Mouse (Mus musculus): ENCODE measurements around the gene Zfp651. TPM values are rescaled to one million over a fixed set of nuclear protein-coding genes. Genes with fewer than 3 reads are reported as not detected.

The Zfp651 gene
- polyA plus RNA-seq, 1 experiment from 2014 or later, result 7.2 TPM

DNA sequence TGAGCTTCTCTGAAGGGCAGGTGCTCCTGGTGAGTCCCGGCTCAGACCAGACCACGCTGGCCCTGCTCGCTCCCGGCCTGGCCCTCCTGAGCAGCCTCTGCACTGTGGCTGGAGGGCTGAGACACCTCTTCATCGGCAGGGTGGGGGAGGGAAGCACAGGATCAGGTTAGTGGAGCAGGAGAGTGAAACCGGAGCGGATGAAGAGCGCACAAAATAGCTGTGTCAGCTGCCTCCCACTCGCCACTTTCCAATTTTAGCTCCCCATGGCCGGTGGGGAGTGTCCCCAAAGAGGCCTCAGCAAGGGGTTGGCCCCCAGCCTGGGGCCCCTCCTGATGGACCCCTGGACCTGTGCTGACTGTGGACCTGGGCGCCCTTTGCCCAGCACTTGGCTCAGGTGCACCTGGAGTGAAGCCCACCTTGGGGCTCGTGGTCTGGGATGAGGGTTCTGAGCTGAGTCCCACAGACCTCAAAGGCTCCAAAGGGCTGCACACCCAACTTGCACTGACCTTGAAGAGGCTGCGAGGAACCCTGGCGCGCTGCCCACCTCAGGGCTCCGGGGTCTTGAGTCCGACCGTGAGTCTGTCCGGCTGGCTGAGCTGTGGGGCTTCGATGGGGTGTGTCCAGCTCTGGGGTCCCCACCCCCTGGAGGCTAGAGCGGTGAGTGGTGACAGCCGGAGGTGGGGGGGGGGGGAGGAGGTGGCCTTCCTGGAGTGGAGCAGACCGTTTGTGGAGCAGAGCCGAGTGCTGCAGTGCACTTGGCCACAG, 32.8 kb downstream of the Zfp651 start, which contains the start of gene Hhatl:
Gene Hhatl (minus strand): TSS at position 751 of the 765 bp plus-strand sequence.
- 51% methylated on average over 24 of the region's 24 CpGs for WGBS
- no peak for ATAC-seq (ENCODE audit: low FRiP score)
- DNase-seq (ENCODE audit: low spot score), result no peak

DNA sequence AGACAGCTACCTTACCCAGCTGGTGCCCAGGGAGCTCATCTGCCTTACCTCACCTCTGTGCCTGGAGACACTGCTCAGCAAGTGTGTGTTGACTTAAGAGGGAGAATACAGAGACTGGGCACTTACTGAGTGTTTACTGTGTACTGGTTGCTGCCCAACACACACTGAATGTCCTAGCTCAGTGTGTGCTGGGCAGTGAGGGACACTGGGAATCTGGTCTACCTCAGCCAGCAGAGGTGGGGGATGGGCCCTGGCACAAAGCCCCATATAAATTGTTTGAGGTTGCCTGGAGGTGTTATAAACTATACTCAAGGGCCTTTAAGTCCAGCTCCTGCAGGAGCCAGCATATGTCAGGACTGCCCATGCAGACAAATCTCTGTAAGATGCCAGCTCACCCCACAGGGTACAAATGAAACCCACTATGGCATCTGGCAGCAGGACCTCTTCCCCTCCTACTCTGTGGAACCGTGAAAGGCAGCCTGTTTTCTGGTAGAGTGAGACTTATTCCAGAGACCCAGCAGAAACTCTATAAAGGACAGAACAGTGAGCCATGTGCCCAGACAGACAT, 35.9 kb downstream of the Zfp651 start:
- Histone ChIP-seq H3K27ac (ENCODE audit: low read depth, low read length) (no peak overlapping the region), H3K36me3 (ENCODE audit: control insufficient read depth, insufficient read depth, low read length) (no peaks in the 10 kb centered on the region), H3K9ac (ENCODE audit: low read depth, low read length) (no peak overlapping the region), H3K4me1 (replicated peaks; ENCODE audit: control insufficient read depth, insufficient read depth, low read length) (no peaks in the 10 kb centered on the region), H3K4me2 (replicated peaks; ENCODE audit: low read depth, low read length) (no peak overlapping the region), H3K9me3 (ENCODE audit: control insufficient read depth, low read length) (no peaks in the 10 kb centered on the region), H3K27me3 (ENCODE audit: control insufficient read depth, insufficient read depth, low read length) (no peaks in the 10 kb centered on the region), H3K4me3 (ENCODE audit: low read depth, low read length) (no peak overlapping the region)
- ATAC-seq (ENCODE audit: low FRiP score) (no peak), DNase-seq (ENCODE audit: low spot score) (no peak)
- 93% methylated on average over 1 of the region's 1 CpGs for WGBS

More for the DNA sequence above, 32.8 kb downstream of the Zfp651 start, which contains the start of gene Hhatl:
- Histone ChIP-seq H3K36me3 (ENCODE audit: control insufficient read depth, insufficient read depth, low read length) (no peaks in the 10 kb centered on the region), H3K4me1 (replicated peaks; ENCODE audit: control insufficient read depth, insufficient read depth, low read length) (no peaks in the 10 kb centered on the region), H3K9me3 (ENCODE audit: control insufficient read depth, low read length) (no peaks in the 10 kb centered on the region), H3K27ac (ENCODE audit: low read depth, low read length) (no peak within 1 kb of the TSS), H3K9ac (ENCODE audit: low read depth, low read length) (no peak within 1 kb of the TSS), H3K4me3 (ENCODE audit: low read depth, low read length) (no peak within 1 kb of the TSS), H3K4me2 (replicated peaks; ENCODE audit: low read depth, low read length) (no peak within 1 kb of the TSS), H3K27me3 (ENCODE audit: control insufficient read depth, insufficient read depth, low read length) (no peaks in the 10 kb centered on the region)

DNA sequence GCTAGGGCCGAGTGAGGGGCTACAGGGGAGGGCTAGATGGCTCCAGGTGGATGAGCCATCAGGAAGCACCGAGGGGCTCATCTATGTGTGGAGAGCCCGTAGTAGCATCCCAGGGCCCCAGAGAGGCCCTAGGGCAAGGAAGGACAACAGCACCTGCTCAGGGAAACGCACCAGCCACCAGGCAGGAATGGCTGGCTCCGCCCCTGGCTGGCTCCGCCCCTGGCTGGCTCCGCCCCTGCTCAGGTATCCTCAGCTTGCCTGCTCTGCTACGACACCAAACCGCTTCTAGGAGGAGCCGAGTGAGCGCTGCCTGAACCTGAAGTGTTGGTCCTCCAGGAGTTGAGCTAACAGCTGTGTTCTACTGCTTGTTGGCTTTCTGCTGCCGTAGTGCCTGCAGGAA, 38.6 kb downstream of the Zfp651 start:
- H3K9me3 ChIP-seq (ENCODE audit: control insufficient read depth, low read length), result no peaks in the 10 kb centered on the region
- no peaks in the 10 kb centered on the region for H3K36me3 ChIP-seq (ENCODE audit: control insufficient read depth, insufficient read depth, low read length)
- DNase-seq (ENCODE audit: low spot score) (no peak), ATAC-seq (ENCODE audit: low FRiP score) (no peak)
- H3K9ac ChIP-seq (ENCODE audit: low read depth, low read length), result no peak overlapping the region
- no peak overlapping the region for H3K4me2 ChIP-seq (replicated peaks; ENCODE audit: low read depth, low read length)
- H3K4me3 ChIP-seq (ENCODE audit: low read depth, low read length), result no peak overlapping the region
- H3K27me3 ChIP-seq (ENCODE audit: control insufficient read depth, insufficient read depth, low read length), result no peaks in the 10 kb centered on the region
- H3K4me1 ChIP-seq (replicated peaks; ENCODE audit: control insufficient read depth, insufficient read depth, low read length), result no peaks in the 10 kb centered on the region
- 18% methylated on average over 12 of the region's 12 CpGs for WGBS
- no peak overlapping the region for H3K27ac ChIP-seq (ENCODE audit: low read depth, low read length)

GRCm38 (mm10) chr9:121798887-121799520, 39.9 kb downstream of the Zfp651 start:
- Histone ChIP-seq H3K4me1 (replicated peaks; ENCODE audit: control insufficient read depth, insufficient read depth, low read length) (no peaks in the 10 kb centered on the region), H3K36me3 (ENCODE audit: control insufficient read depth, insufficient read depth, low read length) (no peaks in the 10 kb centered on the region), H3K4me3 (ENCODE audit: low read depth, low read length) (no peak overlapping the region), H3K9ac (ENCODE audit: low read depth, low read length) (no peak overlapping the region), H3K27me3 (ENCODE audit: control insufficient read depth, insufficient read depth, low read length) (no peaks in the 10 kb centered on the region), H3K4me2 (replicated peaks; ENCODE audit: low read depth, low read length) (no peak overlapping the region), H3K27ac (ENCODE audit: low read depth, low read length) (no peak overlapping the region), H3K9me3 (ENCODE audit: control insufficient read depth, low read length) (no peaks in the 10 kb centered on the region)
- DNase-seq (ENCODE audit: low spot score) (no peak), ATAC-seq (ENCODE audit: low FRiP score) (no peak)
- WGBS, result 29% methylated on average over 6 of the region's 6 CpGs

GRCm38 (mm10) chr9:121802747-121803146, 43.6 kb downstream of the Zfp651 start:
- WGBS, result 71% methylated on average over 7 of the region's 7 CpGs
- Histone ChIP-seq H3K4me3 (ENCODE audit: low read depth, low read length) (no peak overlapping the region), H3K36me3 (ENCODE audit: control insufficient read depth, insufficient read depth, low read length) (no peaks in the 10 kb centered on the region), H3K4me1 (replicated peaks; ENCODE audit: control insufficient read depth, insufficient read depth, low read length) (no peaks in the 10 kb centered on the region), H3K9me3 (ENCODE audit: control insufficient read depth, low read length) (no peaks in the 10 kb centered on the region), H3K4me2 (replicated peaks; ENCODE audit: low read depth, low read length) (no peak overlapping the region), H3K9ac (ENCODE audit: low read depth, low read length) (no peak overlapping the region), H3K27me3 (ENCODE audit: control insufficient read depth, insufficient read depth, low read length) (no peaks in the 10 kb centered on the region), H3K27ac (ENCODE audit: low read depth, low read length) (no peak overlapping the region)
- DNase-seq (ENCODE audit: low spot score), result no peak
- ATAC-seq (ENCODE audit: low FRiP score), result no peak

DNA sequence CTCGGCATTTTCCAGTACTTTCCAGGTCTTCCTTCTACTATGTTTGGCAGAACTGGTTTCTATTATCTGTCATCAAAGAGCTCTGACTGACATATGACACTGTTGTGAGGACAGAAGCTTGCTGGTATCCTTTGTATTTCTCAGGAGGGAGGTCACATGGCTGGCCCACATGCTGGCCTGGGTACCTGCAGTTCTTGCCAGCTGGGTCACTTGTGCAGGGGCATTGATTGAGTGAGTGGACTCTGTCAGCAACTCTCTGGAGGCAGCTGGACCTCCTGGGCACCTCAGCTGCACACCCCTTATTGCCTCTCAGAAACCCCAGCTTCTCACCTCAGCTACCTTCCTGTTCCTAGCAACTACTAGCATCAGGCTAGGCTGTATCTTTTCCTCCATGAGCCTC, 48.4 kb downstream of the Zfp651 start:
- Histone ChIP-seq H3K36me3 (ENCODE audit: control insufficient read depth, insufficient read depth, low read length) (no peaks in the 10 kb centered on the region), H3K4me1 (replicated peaks; ENCODE audit: control insufficient read depth, insufficient read depth, low read length) (peaks cover 12% of the 10 kb centered on the region), H3K27me3 (ENCODE audit: control insufficient read depth, insufficient read depth, low read length) (no peaks in the 10 kb centered on the region), H3K9ac (ENCODE audit: low read depth, low read length) (no peak overlapping the region), H3K27ac (ENCODE audit: low read depth, low read length) (no peak overlapping the region), H3K4me3 (ENCODE audit: low read depth, low read length) (no peak overlapping the region), H3K9me3 (ENCODE audit: control insufficient read depth, low read length) (no peaks in the 10 kb centered on the region), H3K4me2 (replicated peaks; ENCODE audit: low read depth, low read length) (no peak overlapping the region)
- 43% methylated on average over 1 of the region's 1 CpGs for WGBS
- ATAC-seq (ENCODE audit: low FRiP score) (no peak), DNase-seq (ENCODE audit: low spot score) (no peak)

DNA sequence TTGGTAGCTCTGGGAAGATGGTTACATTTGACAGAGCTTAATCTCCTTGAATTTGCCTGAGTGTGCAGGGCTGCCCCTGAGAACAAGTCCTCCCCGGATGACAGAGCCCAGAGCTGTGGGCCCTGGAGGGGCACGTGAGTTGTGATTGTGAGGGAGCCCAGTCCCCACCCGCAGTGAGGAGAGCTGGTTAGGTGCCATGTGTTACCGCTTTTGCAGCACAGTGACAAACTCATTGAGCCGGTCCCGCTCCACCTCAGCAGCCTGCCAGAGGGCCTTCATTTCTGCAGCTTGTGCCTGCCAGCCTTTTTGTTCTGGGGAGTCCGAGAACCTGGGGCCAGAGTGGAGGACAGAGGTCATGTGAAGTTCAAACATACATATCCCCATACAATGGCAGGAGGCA, 48.8 kb downstream of the Zfp651 start:
- WGBS, result 59% methylated on average over 7 of the region's 7 CpGs
- no peaks in the 10 kb centered on the region for H3K36me3 ChIP-seq (ENCODE audit: control insufficient read depth, insufficient read depth, low read length)
- H3K9me3 ChIP-seq (ENCODE audit: control insufficient read depth, low read length), result no peaks in the 10 kb centered on the region
- no peak overlapping the region for H3K9ac ChIP-seq (ENCODE audit: low read depth, low read length)
- no peak overlapping the region for H3K4me2 ChIP-seq (replicated peaks; ENCODE audit: low read depth, low read length)
- no peaks in the 10 kb centered on the region for H3K27me3 ChIP-seq (ENCODE audit: control insufficient read depth, insufficient read depth, low read length)
- no peak overlapping the region for H3K4me3 ChIP-seq (ENCODE audit: low read depth, low read length)
- no peak for ATAC-seq (ENCODE audit: low FRiP score)
- H3K27ac ChIP-seq (ENCODE audit: low read depth, low read length), result no peak overlapping the region
- DNase-seq (ENCODE audit: low spot score), result no peak
- peaks cover 12% of the 10 kb centered on the region for H3K4me1 ChIP-seq (replicated peaks; ENCODE audit: control insufficient read depth, insufficient read depth, low read length)

DNA sequence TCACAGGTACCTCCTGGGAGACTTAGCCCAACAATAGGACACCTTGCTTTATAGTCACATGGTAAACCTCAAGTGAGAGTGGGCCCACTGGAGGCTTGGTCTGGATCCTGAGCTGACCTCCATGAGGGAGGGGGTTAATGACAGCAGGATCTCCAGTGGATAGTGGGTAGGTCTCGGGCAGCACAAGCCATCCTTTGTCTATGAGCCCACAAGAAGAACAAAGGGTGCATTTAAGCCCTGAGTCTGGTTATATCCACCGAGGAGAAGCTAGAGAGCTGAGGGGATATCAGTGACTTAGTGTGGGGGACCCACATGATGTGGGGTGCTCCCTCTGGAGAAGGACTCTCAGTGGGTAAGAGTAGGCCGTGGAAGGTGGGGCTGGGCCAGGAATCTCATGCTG, 49.4 kb downstream of the Zfp651 start:
- H3K36me3 ChIP-seq (ENCODE audit: control insufficient read depth, insufficient read depth, low read length), result no peaks in the 10 kb centered on the region
- no peak overlapping the region for H3K9ac ChIP-seq (ENCODE audit: low read depth, low read length)
- DNase-seq (ENCODE audit: low spot score) (no peak), ATAC-seq (ENCODE audit: low FRiP score) (no peak)
- H3K27me3 ChIP-seq (ENCODE audit: control insufficient read depth, insufficient read depth, low read length), result no peaks in the 10 kb centered on the region
- 48% methylated on average over 3 of the region's 3 CpGs for WGBS
- H3K9me3 ChIP-seq (ENCODE audit: control insufficient read depth, low read length), result no peaks in the 10 kb centered on the region
- H3K4me2 ChIP-seq (replicated peaks; ENCODE audit: low read depth, low read length), result no peak overlapping the region
- H3K4me3 ChIP-seq (ENCODE audit: low read depth, low read length), result no peak overlapping the region
- H3K27ac ChIP-seq (ENCODE audit: low read depth, low read length), result no peak overlapping the region
- H3K4me1 ChIP-seq (replicated peaks; ENCODE audit: control insufficient read depth, insufficient read depth, low read length), result peaks cover 12% of the 10 kb centered on the region

All from hindbrain, embryonic 11.5 days (tissue).